Comparison of ENCODE assay signal across 9 mouse cellular contexts in the genomic region with DNA sequence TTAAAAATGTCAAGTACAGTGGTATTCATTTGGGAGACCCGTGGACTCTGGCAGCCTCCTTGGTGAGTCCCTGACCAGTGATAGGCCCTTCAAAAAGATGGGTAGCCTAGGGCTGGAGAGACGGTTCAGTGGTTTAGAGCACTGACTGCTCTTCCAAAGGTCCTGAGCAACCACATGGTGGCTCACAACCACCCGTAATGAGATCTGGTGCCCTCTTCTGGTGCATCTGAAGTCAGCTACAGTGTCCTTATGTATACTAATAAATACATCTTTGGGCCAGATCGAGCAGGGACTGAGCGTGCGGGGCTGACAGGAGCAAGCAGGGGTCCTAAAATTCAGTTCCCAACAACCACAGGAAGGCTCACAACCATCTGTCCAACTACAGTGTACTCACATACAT. TPM values are rescaled to one million over a fixed set of nuclear protein-coding genes. Genes with fewer than 3 reads are reported as not detected.
A peak's percentile ranks its signal among the peaks of the same experiment; 100 is the strongest.
DNase-seq lines count a peak whose midpoint lies in the region; ATAC-seq and TF ChIP-seq lines count a peak whose summit lies in the region.
"Had no signal": no experiment of that assay in that cellular context is flagged by ENCODE, and none has a peak within 500 bp of the region (broad histone marks: within the 10 kb centered on the region; RNA-seq: fewer than 3 reads in every experiment).

No protein-coding gene starts in this region.

- H3K4me1 ChIP-seq in heart, postnatal 0 days (ENCODE audit: control insufficient read depth, insufficient read depth): peaks cover 7% of the 10 kb centered on the region; the same call in 1 of the 2 replicates
- H3K4me1 ChIP-seq in heart, embryonic 12.5 days (replicated peaks): peaks cover 13% of the 10 kb centered on the region
- no peaks in the 10 kb centered on the region for H3K4me1 ChIP-seq in bone marrow macrophage, adult 2 months (ENCODE audit: control insufficient read depth, insufficient read depth, low read length)
- no peaks in the 10 kb centered on the region for H3K4me1 ChIP-seq in hindbrain, embryonic 13.5 days (replicated peaks)

- no peaks in the 10 kb centered on the region for H3K36me3 ChIP-seq in heart, postnatal 0 days (replicated peaks; ENCODE audit: control insufficient read depth, insufficient read depth, low read length)
- no peaks in the 10 kb centered on the region for H3K36me3 ChIP-seq in heart, embryonic 12.5 days
- no peaks in the 10 kb centered on the region for H3K36me3 ChIP-seq in hindbrain, embryonic 13.5 days
- H3K36me3 ChIP-seq: heart, embryonic 15.5 days had no signal

- no peak for TF ChIP-seq EP300 in heart, postnatal 0 days (IDR thresholded peaks at IDR 0.05; ENCODE audit: low read depth)

- no peak overlapping the region for H3K4me2 ChIP-seq in heart, postnatal 0 days (ENCODE audit: low read depth, low read length)
- H3K4me2 ChIP-seq in heart, embryonic 12.5 days: no peak overlapping the region
- no peak overlapping the region for H3K4me2 ChIP-seq in hindbrain, embryonic 13.5 days
- H3K4me2 ChIP-seq: heart, embryonic 15.5 days had no signal

- H3K27ac ChIP-seq in heart, postnatal 0 days (ENCODE audit: low read depth): no peak overlapping the region
- H3K27ac ChIP-seq in heart, embryonic 12.5 days (ENCODE audit: poor library complexity, severe bottlenecking): no peak overlapping the region
- H3K27ac ChIP-seq in bone marrow macrophage, adult 2 months (ENCODE audit: insufficient read depth, low read depth, low read length): no peak overlapping the region
- no peak overlapping the region for H3K27ac ChIP-seq in hindbrain, embryonic 13.5 days
- H3K27ac ChIP-seq: heart, embryonic 15.5 days had no signal

- no peaks in the 10 kb centered on the region for H3K27me3 ChIP-seq in heart, postnatal 0 days (ENCODE audit: control insufficient read depth, insufficient read depth, low read length)
- no peaks in the 10 kb centered on the region for H3K27me3 ChIP-seq in heart, embryonic 12.5 days (replicated peaks)
- H3K27me3 ChIP-seq in hindbrain, embryonic 13.5 days: 0 out of 2 replicates have a peak, but pooled peaks cover 3% of the 10 kb centered on the region
- H3K27me3 ChIP-seq: heart, embryonic 15.5 days had no signal

- H3K9me3 ChIP-seq in heart, postnatal 0 days (replicated peaks; ENCODE audit: control insufficient read depth, low read length): no peaks in the 10 kb centered on the region
- H3K9me3 ChIP-seq in heart, embryonic 12.5 days (replicated peaks): no peaks in the 10 kb centered on the region
- H3K9me3 ChIP-seq in hindbrain, embryonic 13.5 days: no peaks in the 10 kb centered on the region
- H3K9me3 ChIP-seq: heart, embryonic 15.5 days had no signal

- no peak for TF ChIP-seq POLR2A in bone marrow macrophage, adult 2 months (IDR thresholded peaks at IDR 0.05; ENCODE audit: borderline replicate concordance, low read depth, low read length)

- peak; percentile 62 for TF ChIP-seq CTCF in heart, postnatal 0 days (IDR thresholded peaks at IDR 0.05; ENCODE audit: low read depth)
- TF ChIP-seq CTCF in bone marrow macrophage, adult 2 months (IDR thresholded peaks at IDR 0.05; ENCODE audit: low read depth, low read length): peak; percentile 73

- no peak overlapping the region for H3K9ac ChIP-seq in heart, postnatal 0 days (replicated peaks; ENCODE audit: low read depth, low read length)
- no peak overlapping the region for H3K9ac ChIP-seq in heart, embryonic 12.5 days
- H3K9ac ChIP-seq in hindbrain, embryonic 13.5 days: no peak overlapping the region
- H3K9ac ChIP-seq: heart, embryonic 15.5 days had no signal

- no peak for DNase-seq in heart, postnatal 0 days (ENCODE audit: low spot score)
- DNase-seq in CD4-positive, CD25-positive, alpha-beta regulatory T cell, adult 2 months (ENCODE audit: low read depth, low spot score): peak; percentile 51
- DNase-seq in lung, postnatal 14 days: peak; percentile 61

- 48% methylated on average over 6 of the region's 6 CpGs for WGBS in heart, postnatal 0 days
- WGBS in heart, embryonic 12.5 days: 45% methylated on average over 6 of the region's 6 CpGs
- WGBS in hindbrain, embryonic 13.5 days: 39% methylated on average over 6 of the region's 6 CpGs

- no peak for ATAC-seq in heart, postnatal 0 days (ENCODE audit: insufficient read depth, low read depth)
- ATAC-seq in heart, embryonic 12.5 days (ENCODE audit: insufficient number of reproducible peaks, low FRiP score): no peak
- no peak for ATAC-seq in erythroblast, adult 5-6 weeks (replicated peaks; ENCODE audit: low FRiP score, poor library complexity, severe bottlenecking)
- no peak for ATAC-seq in megakaryocyte-erythroid progenitor cell, adult 5-6 weeks (replicated peaks; ENCODE audit: low FRiP score, low TSS enrichment, poor library complexity, severe bottlenecking)
- ATAC-seq in hindbrain, embryonic 13.5 days (ENCODE audit: low FRiP score): no peak

- H3K4me3 ChIP-seq in heart, postnatal 0 days (ENCODE audit: low read depth, low read length): no peak overlapping the region
- no peak overlapping the region for H3K4me3 ChIP-seq in heart, embryonic 12.5 days
- no peak overlapping the region for H3K4me3 ChIP-seq in bone marrow macrophage, adult 2 months (ENCODE audit: insufficient read depth, low read length)
- H3K4me3 ChIP-seq in hindbrain, embryonic 13.5 days: no peak overlapping the region
- H3K4me3 ChIP-seq: heart, embryonic 15.5 days had no signal

RNA-seq across cellular contexts. Expression of a gene that starts 13.0 kb away (rescaled TPM):
- 0.08 and 0.95 TPM in 2 replicates for total RNA-seq in heart, postnatal 0 days (2014; rRNA removed; ENCODE audit: low replicate concordance)
- polyA plus RNA-seq in heart, postnatal 0 days (2015; fragmentation: Nextera tagmentation; extraction: Ambion mirVana): 0.79 and 1.1 TPM in 2 replicates
- polyA plus RNA-seq in heart, embryonic 12.5 days (2016; fragmentation: Nextera tagmentation; extraction: Ambion mirVana): 0.56 and 1.3 TPM in 2 replicates
- polyA plus RNA-seq in bone marrow macrophage, adult 2 months (2012; ENCODE audit: insufficient read depth, insufficient read length, missing spikeins): 1.5 and 1.8 TPM in 2 replicates
- total RNA-seq in erythroblast, adult 5-6 weeks (2015; ENCODE audit: low replicate concordance): not detected in 2 replicates
- not detected in 2 replicates for total RNA-seq in erythroblast, adult 5-6 weeks (2017; ENCODE audit: low replicate concordance)
- total RNA-seq in megakaryocyte-erythroid progenitor cell, adult 5-6 weeks (2014; fragmentation: Nextera tagmentation): 0.24 and 0.32 TPM in 2 replicates
- 0.42 and 0.80 TPM in 2 replicates for total RNA-seq in megakaryocyte-erythroid progenitor cell, adult 5-6 weeks (2017)
- 3.1 and 3.3 TPM in 2 replicates for polyA plus RNA-seq in hindbrain, embryonic 13.5 days (2015; fragmentation: Nextera tagmentation; extraction: Ambion mirVana)

RNA-seq across cellular contexts. Expression of a gene that starts 13.0 kb away (rescaled TPM):
- not detected in 2 replicates for total RNA-seq in heart, postnatal 0 days (2014; rRNA removed; ENCODE audit: low replicate concordance)
- 0.04 TPM in 1 of 2 replicates, not detected in the other for polyA plus RNA-seq in heart, postnatal 0 days (2015; fragmentation: Nextera tagmentation; extraction: Ambion mirVana)
- polyA plus RNA-seq in heart, embryonic 12.5 days (2016; fragmentation: Nextera tagmentation; extraction: Ambion mirVana): 0.11 and 0.15 TPM in 2 replicates
- not detected in 2 replicates for polyA plus RNA-seq in bone marrow macrophage, adult 2 months (2012; ENCODE audit: insufficient read depth, insufficient read length, missing spikeins)
- not detected in 2 replicates for total RNA-seq in erythroblast, adult 5-6 weeks (2015; ENCODE audit: low replicate concordance)
- total RNA-seq in erythroblast, adult 5-6 weeks (2017; ENCODE audit: low replicate concordance): not detected in 2 replicates
- total RNA-seq in megakaryocyte-erythroid progenitor cell, adult 5-6 weeks (2014; fragmentation: Nextera tagmentation): not detected in 2 replicates
- total RNA-seq in megakaryocyte-erythroid progenitor cell, adult 5-6 weeks (2017): not detected in 2 replicates
- 0.06 and 0.16 TPM in 2 replicates for polyA plus RNA-seq in hindbrain, embryonic 13.5 days (2015; fragmentation: Nextera tagmentation; extraction: Ambion mirVana)
- polyA plus RNA-seq: heart, embryonic 15.5 days had no signal

RNA-seq across cellular contexts. Expression of a gene that starts 13.1 kb away (rescaled TPM):
- 1.4 and 2.9 TPM in 2 replicates for total RNA-seq in heart, postnatal 0 days (2014; rRNA removed; ENCODE audit: low replicate concordance)
- polyA plus RNA-seq in heart, postnatal 0 days (2015; fragmentation: Nextera tagmentation; extraction: Ambion mirVana): 0.40 and 0.41 TPM in 2 replicates
- 5.3 and 5.8 TPM in 2 replicates for polyA plus RNA-seq in heart, embryonic 12.5 days (2016; fragmentation: Nextera tagmentation; extraction: Ambion mirVana)
- polyA plus RNA-seq in bone marrow macrophage, adult 2 months (2012; ENCODE audit: insufficient read depth, insufficient read length, missing spikeins): 0.17 TPM in 1 of 2 replicates, not detected in the other
- not detected in 2 replicates for total RNA-seq in erythroblast, adult 5-6 weeks (2015; ENCODE audit: low replicate concordance)
- not detected in 2 replicates for total RNA-seq in erythroblast, adult 5-6 weeks (2017; ENCODE audit: low replicate concordance)
- total RNA-seq in megakaryocyte-erythroid progenitor cell, adult 5-6 weeks (2014; fragmentation: Nextera tagmentation): not detected in 2 replicates
- total RNA-seq in megakaryocyte-erythroid progenitor cell, adult 5-6 weeks (2017): not detected in 2 replicates
- polyA plus RNA-seq in hindbrain, embryonic 13.5 days (2015; fragmentation: Nextera tagmentation; extraction: Ambion mirVana): 2.5 and 2.6 TPM in 2 replicates

RNA-seq across cellular contexts. Expression of a gene that starts 13.2 kb away (rescaled TPM):
- 76.4 and 97.1 TPM in 2 replicates for total RNA-seq in heart, postnatal 0 days (2014; rRNA removed; ENCODE audit: low replicate concordance)
- polyA plus RNA-seq in heart, postnatal 0 days (2015; fragmentation: Nextera tagmentation; extraction: Ambion mirVana): 3,062 and 3,250 TPM in 2 replicates
- 1,089 and 1,102 TPM in 2 replicates for polyA plus RNA-seq in heart, embryonic 12.5 days (2016; fragmentation: Nextera tagmentation; extraction: Ambion mirVana)
- 192 and 202 TPM in 2 replicates for polyA plus RNA-seq in bone marrow macrophage, adult 2 months (2012; ENCODE audit: insufficient read depth, insufficient read length, missing spikeins)
- total RNA-seq in erythroblast, adult 5-6 weeks (2015; ENCODE audit: low replicate concordance): 24.5 and 74.4 TPM in 2 replicates
- 7.6 and 16.6 TPM in 2 replicates for total RNA-seq in erythroblast, adult 5-6 weeks (2017; ENCODE audit: low replicate concordance)
- total RNA-seq in megakaryocyte-erythroid progenitor cell, adult 5-6 weeks (2014; fragmentation: Nextera tagmentation): 289 and 326 TPM in 2 replicates
- total RNA-seq in megakaryocyte-erythroid progenitor cell, adult 5-6 weeks (2017): 30.9 and 67.9 TPM in 2 replicates
- 682 and 692 TPM in 2 replicates for polyA plus RNA-seq in hindbrain, embryonic 13.5 days (2015; fragmentation: Nextera tagmentation; extraction: Ambion mirVana)

RNA-seq across cellular contexts. Expression of a gene that starts 20.9 kb away (rescaled TPM):
- not detected in 2 replicates for total RNA-seq in heart, postnatal 0 days (2014; rRNA removed; ENCODE audit: low replicate concordance)
- polyA plus RNA-seq in heart, postnatal 0 days (2015; fragmentation: Nextera tagmentation; extraction: Ambion mirVana): not detected in 2 replicates
- polyA plus RNA-seq in heart, embryonic 12.5 days (2016; fragmentation: Nextera tagmentation; extraction: Ambion mirVana): not detected in 2 replicates
- polyA plus RNA-seq in bone marrow macrophage, adult 2 months (2012; ENCODE audit: insufficient read depth, insufficient read length, missing spikeins): not detected in 2 replicates
- not detected in 2 replicates for total RNA-seq in erythroblast, adult 5-6 weeks (2015; ENCODE audit: low replicate concordance)
- not detected in 2 replicates for total RNA-seq in erythroblast, adult 5-6 weeks (2017; ENCODE audit: low replicate concordance)
- 2.6 TPM in 1 of 2 replicates, not detected in the other for total RNA-seq in megakaryocyte-erythroid progenitor cell, adult 5-6 weeks (2014; fragmentation: Nextera tagmentation)
- not detected in 2 replicates for total RNA-seq in megakaryocyte-erythroid progenitor cell, adult 5-6 weeks (2017)
- not detected in 2 replicates for polyA plus RNA-seq in hindbrain, embryonic 13.5 days (2015; fragmentation: Nextera tagmentation; extraction: Ambion mirVana)
